Mouse (Mus musculus): ENCODE data around the gene Otx2. TPM values are rescaled to one million over a fixed set of nuclear protein-coding genes. Genes with fewer than 3 reads are reported as not detected.

The Otx2 gene
- polyA plus RNA-seq, 1 experiment from 2014 or later: 155 TPM

Other genes with a start within 250 kb of the Otx2 start
- gene Tmem260, start 227.7 kb downstream of the Otx2 start, polyA plus RNA-seq (2015; fragmentation: Nextera tagmentation; extraction: Ambion mirVana): 22.4 and 23.0 TPM in 2 replicates

Data from midbrain, embryonic 13.5 days (tissue).